Mouse (Mus musculus): ENCODE data around the gene Lamc1. TPM values are rescaled to one million over a fixed set of nuclear protein-coding genes. Genes with fewer than 3 reads are reported as not detected.
A peak's percentile ranks its signal among the peaks of the same experiment; 100 is the strongest.

Gene Lamc1
- 164 and 190 TPM in 2 replicates for polyA plus RNA-seq (2011; ENCODE audit: insufficient read length, low read depth, missing spikeins)

- peak within 1 kb of the TSS; percentile 87 for H3K27ac ChIP-seq (ENCODE audit: insufficient read depth, low read length)
- H3K4me1 ChIP-seq (ENCODE audit: control insufficient read depth, insufficient read depth, low read length) = no peaks in the 10 kb centered on the region; the same call in 1 of the 2 replicates
- H3K4me3 ChIP-seq (ENCODE audit: insufficient read depth, low read length) = peak within 1 kb of the TSS; percentile 93
- TF ChIP-seq POLR2A (IDR thresholded peaks at IDR 0.05; ENCODE audit: low read depth, low read length) (peak; percentile 96), CTCF (IDR thresholded peaks at IDR 0.05; ENCODE audit: borderline replicate concordance, insufficient read depth, low read length) (no peak)
These were observed at the start of gene Lamc1 for GRCm38 (mm10) chr1:153332444-153333295. Lamc1 (minus strand) TSS chr1:153332786.

GRCm38 (mm10) chr1:153380746-153381282 is 48.2 kb upstream of the Lamc1 start:
- Histone ChIP-seq H3K27ac (ENCODE audit: insufficient read depth, low read length) (no peak overlapping the region), H3K4me3 (ENCODE audit: insufficient read depth, low read length) (no peak overlapping the region), H3K4me1 (ENCODE audit: control insufficient read depth, insufficient read depth, low read length) (peaks cover 6% of the 10 kb centered on the region; the same call in 1 of the 2 replicates)
- TF ChIP-seq CTCF (IDR thresholded peaks at IDR 0.05; ENCODE audit: borderline replicate concordance, insufficient read depth, low read length) (no peak), POLR2A (IDR thresholded peaks at IDR 0.05; ENCODE audit: low read depth, low read length) (no peak)

DNA sequence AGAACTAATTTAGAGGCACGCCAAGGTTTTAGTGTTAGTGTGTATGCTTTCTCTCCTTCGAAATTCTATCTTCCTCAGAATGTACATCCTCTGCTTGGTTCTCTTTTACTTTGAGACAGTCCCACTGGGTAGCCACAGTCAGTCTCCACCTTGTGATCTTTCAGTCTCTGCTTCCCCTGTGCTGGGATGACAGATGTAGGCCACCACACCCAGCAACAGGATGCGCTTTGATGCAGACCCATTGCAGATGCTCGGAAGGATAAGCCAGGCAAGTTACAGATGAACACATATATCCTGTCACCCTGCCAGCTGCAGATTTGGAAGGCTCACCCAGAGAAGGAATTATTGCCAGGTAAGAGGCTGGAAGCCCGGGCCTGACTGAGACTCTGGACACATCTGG is 47.2 kb upstream of the Lamc1 start:
- TF ChIP-seq CTCF (IDR thresholded peaks at IDR 0.05; ENCODE audit: borderline replicate concordance, insufficient read depth, low read length) (no peak), POLR2A (IDR thresholded peaks at IDR 0.05; ENCODE audit: low read depth, low read length) (no peak)
- Histone ChIP-seq H3K4me1 (ENCODE audit: control insufficient read depth, insufficient read depth, low read length) (peaks cover 6% of the 10 kb centered on the region), H3K4me3 (ENCODE audit: insufficient read depth, low read length) (no peak overlapping the region), H3K27ac (ENCODE audit: insufficient read depth, low read length) (no peak overlapping the region)

- H3K4me1 ChIP-seq (ENCODE audit: control insufficient read depth, insufficient read depth, low read length) = peaks cover 6% of the 10 kb centered on the region
- no peak for TF ChIP-seq CTCF (IDR thresholded peaks at IDR 0.05; ENCODE audit: borderline replicate concordance, insufficient read depth, low read length)
- no peak for TF ChIP-seq POLR2A (IDR thresholded peaks at IDR 0.05; ENCODE audit: low read depth, low read length)
- H3K27ac ChIP-seq (ENCODE audit: insufficient read depth, low read length) = no peak overlapping the region
- H3K4me3 ChIP-seq (ENCODE audit: insufficient read depth, low read length) = no peak overlapping the region
These were observed 46.0 kb upstream of the Lamc1 start for GRCm38 (mm10) chr1:153378587-153378986.

DNA sequence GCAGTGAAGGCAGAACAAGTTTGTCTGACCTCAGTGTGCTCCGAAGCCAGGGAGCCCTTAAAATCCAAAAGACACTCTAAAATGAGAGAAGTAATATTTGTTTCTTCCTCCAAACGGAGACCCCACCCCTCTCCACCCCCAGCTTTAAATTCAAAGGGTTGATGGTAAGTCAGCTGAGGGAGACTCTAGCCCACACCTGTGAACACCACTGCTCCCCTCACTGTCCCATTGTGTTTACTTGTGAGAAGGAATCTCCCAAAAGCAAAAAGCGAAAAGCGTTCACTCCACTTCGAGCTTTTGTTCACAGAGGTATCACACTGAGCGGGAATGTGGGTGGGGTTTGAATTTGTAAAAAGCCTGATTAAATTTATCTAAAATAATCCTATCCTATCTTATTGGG is 43.9 kb upstream of the Lamc1 start:
- Histone ChIP-seq H3K4me1 (ENCODE audit: control insufficient read depth, insufficient read depth, low read length) (peaks cover 6% of the 10 kb centered on the region), H3K4me3 (ENCODE audit: insufficient read depth, low read length) (no peak overlapping the region), H3K27ac (ENCODE audit: insufficient read depth, low read length) (no peak overlapping the region)
- TF ChIP-seq CTCF (IDR thresholded peaks at IDR 0.05; ENCODE audit: borderline replicate concordance, insufficient read depth, low read length) (no peak), POLR2A (IDR thresholded peaks at IDR 0.05; ENCODE audit: low read depth, low read length) (no peak)

DNA sequence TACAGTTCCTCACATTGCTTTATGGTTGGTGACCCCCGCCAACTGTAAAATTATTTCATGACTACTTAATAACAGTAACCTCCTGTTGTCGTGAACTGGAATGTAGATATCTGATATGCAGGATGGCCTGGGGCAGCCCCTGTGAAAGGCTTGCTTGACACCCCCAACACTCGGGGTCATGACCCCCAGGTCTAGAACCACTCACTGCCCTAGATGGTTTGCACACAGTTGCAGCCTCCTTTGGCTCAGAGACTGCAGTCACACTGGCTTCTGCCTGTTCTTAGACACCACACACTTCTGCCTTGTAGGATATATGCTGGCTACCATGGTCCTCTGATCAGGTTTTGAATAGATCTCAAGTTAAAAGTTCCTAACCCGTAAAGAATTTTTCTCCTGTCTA is 41.5 kb upstream of the Lamc1 start:
- Histone ChIP-seq H3K4me3 (ENCODE audit: insufficient read depth, low read length) (no peak overlapping the region), H3K27ac (ENCODE audit: insufficient read depth, low read length) (no peak overlapping the region), H3K4me1 (ENCODE audit: control insufficient read depth, insufficient read depth, low read length) (no peaks in the 10 kb centered on the region; the same call in 1 of the 2 replicates)
- TF ChIP-seq POLR2A (IDR thresholded peaks at IDR 0.05; ENCODE audit: low read depth, low read length) (no peak), CTCF (IDR thresholded peaks at IDR 0.05; ENCODE audit: borderline replicate concordance, insufficient read depth, low read length) (no peak)

DNA sequence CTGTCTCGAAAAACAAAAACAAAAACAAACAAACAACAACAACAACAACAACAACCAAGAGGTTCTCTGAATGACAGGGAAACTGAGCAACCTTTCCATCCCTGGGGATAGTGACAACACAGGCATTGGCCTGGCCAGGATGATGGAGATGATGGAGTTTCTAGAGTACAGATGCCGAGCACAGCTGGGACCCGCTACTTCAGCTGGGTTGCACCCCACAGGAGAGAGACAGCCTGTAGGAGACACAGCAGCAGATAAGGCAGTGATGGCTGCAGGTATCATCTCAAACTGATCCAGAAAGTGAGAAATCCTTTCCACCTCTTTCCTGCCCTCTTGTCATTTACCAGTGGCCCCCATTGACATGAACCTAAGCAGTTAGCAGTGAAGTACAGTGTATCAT is 39.3 kb upstream of the Lamc1 start:
- Histone ChIP-seq H3K4me1 (ENCODE audit: control insufficient read depth, insufficient read depth, low read length) (no peaks in the 10 kb centered on the region; the same call in 1 of the 2 replicates), H3K4me3 (ENCODE audit: insufficient read depth, low read length) (no peak overlapping the region), H3K27ac (ENCODE audit: insufficient read depth, low read length) (no peak overlapping the region)
- TF ChIP-seq POLR2A (IDR thresholded peaks at IDR 0.05; ENCODE audit: low read depth, low read length) = no peak
- no peak for TF ChIP-seq CTCF (IDR thresholded peaks at IDR 0.05; ENCODE audit: borderline replicate concordance, insufficient read depth, low read length)

DNA sequence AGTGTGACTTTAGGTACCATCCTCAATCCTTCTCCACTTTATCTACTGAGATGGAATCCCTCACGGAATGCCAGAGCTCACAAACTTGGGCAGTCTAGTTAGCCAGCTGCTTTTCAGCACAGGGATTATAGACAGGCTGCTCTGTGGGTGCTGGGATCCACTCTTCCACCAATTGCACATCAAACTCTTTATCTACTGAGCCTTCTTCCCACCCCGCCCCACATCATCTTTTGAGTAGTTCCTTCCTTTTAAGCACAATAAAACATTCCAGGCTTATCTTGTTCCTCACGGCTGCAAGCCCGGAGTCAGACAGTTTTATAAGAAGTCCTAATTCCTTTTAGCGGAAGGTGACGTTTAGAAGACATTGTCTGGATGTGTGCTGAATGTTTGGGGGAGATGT is 36.4 kb upstream of the Lamc1 start:
- TF ChIP-seq POLR2A (IDR thresholded peaks at IDR 0.05; ENCODE audit: low read depth, low read length) = no peak
- no peak for TF ChIP-seq CTCF (IDR thresholded peaks at IDR 0.05; ENCODE audit: borderline replicate concordance, insufficient read depth, low read length)
- Histone ChIP-seq H3K4me3 (ENCODE audit: insufficient read depth, low read length) (no peak overlapping the region), H3K4me1 (ENCODE audit: control insufficient read depth, insufficient read depth, low read length) (no peaks in the 10 kb centered on the region), H3K27ac (ENCODE audit: insufficient read depth, low read length) (no peak overlapping the region)

DNA sequence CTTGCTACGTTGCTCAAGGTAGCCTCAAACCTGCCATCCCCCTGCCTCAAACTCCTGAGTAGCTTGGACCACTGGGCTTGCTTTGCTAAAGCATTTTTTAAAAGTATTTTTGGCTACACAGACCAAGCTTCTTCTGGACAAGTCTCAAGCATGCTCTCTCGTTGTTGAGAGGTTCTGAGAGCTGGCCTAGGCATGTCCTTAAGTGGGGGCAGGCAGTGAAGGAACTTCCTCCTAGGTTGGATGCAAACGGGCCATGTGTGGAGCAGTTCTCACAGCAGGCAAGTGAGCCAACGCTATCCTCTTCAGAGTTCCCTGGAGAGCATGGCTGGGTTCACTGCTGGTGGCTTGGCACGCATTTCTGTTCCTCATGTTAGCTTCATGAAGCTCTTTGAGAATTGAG is 34.5 kb upstream of the Lamc1 start:
- H3K27ac ChIP-seq (ENCODE audit: insufficient read depth, low read length) = no peak overlapping the region
- TF ChIP-seq POLR2A (IDR thresholded peaks at IDR 0.05; ENCODE audit: low read depth, low read length) (no peak), CTCF (IDR thresholded peaks at IDR 0.05; ENCODE audit: borderline replicate concordance, insufficient read depth, low read length) (no peak)

DNA sequence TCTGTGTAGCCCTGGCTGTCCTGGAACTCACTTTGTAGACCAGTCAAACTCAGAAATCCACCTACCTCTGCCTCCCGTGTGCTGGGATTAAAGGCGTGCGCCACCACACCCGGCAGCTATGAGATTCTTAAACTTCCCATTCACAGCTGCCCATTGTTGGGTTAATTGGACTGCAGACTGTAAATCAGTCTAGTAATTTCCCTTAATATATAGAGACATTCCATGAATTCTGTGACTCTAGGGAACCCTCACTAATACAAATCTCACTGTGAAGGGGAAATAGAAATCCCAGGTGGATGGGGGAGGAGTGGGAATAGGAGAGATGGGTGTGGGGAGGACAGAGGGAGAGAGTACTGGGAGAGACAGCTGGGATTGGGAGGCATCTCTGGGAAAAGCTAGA is 29.3 kb upstream of the Lamc1 start:
- Histone ChIP-seq H3K4me1 (ENCODE audit: control insufficient read depth, insufficient read depth, low read length) (no peaks in the 10 kb centered on the region), H3K27ac (ENCODE audit: insufficient read depth, low read length) (no peak overlapping the region), H3K4me3 (ENCODE audit: insufficient read depth, low read length) (no peak overlapping the region)
- no peak for TF ChIP-seq POLR2A (IDR thresholded peaks at IDR 0.05; ENCODE audit: low read depth, low read length)
- no peak for TF ChIP-seq CTCF (IDR thresholded peaks at IDR 0.05; ENCODE audit: borderline replicate concordance, insufficient read depth, low read length)

More for the DNA sequence above, 34.5 kb upstream of the Lamc1 start:
- H3K4me1 ChIP-seq (ENCODE audit: control insufficient read depth, insufficient read depth, low read length) = no peaks in the 10 kb centered on the region
- H3K4me3 ChIP-seq (ENCODE audit: insufficient read depth, low read length) = no peak overlapping the region

All from embryonic fibroblast, embryonic 13.5 days (primary cell).